Mouse (Mus musculus): Measurements from ENCODE around the gene Nenf. TPM values are rescaled to one million over a fixed set of nuclear protein-coding genes. Genes with fewer than 3 reads are reported as not detected.

Nenf gene
- polyA plus RNA-seq, 1 experiment from 2014 or later, result 73.0 TPM

DNA sequence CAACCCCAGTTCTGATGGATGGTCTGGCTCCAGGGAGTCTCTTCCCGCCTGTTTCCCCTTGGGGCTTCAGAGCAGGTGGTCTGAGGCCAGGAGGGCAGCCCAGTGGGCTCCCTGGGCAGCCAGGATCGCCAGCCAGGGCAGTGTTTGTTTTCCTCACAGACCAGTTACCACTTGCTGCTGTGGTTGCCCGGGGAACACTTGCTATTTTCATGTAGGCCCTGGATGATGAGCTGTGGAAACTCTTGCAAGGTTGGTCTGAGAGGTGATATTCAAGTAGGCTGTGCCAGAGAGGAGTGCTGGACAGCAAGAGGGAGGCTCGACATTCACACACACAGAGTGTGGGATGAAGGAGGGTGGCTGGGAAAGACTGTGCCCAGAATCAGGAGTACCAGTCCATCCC, 16.1 kb downstream of the Nenf start:
- peaks cover 5% of the 10 kb centered on the region for H3K36me3 ChIP-seq
- H3K9me3 ChIP-seq, result no peaks in the 10 kb centered on the region
- H3K9ac ChIP-seq (replicated peaks), result no peak overlapping the region
- no peak for ATAC-seq (ENCODE audit: insufficient number of reproducible peaks, insufficient read depth, low FRiP score, low TSS enrichment, low read depth)
- H3K4me1 ChIP-seq (replicated peaks), result 0 out of 2 replicates have a peak, but pooled peaks cover 5% of the 10 kb centered on the region
- H3K27ac ChIP-seq, result no peak overlapping the region
- no peaks in the 10 kb centered on the region for H3K27me3 ChIP-seq
- H3K4me3 ChIP-seq (replicated peaks), result no peak overlapping the region
- WGBS, result 36% methylated on average over 4 of the region's 4 CpGs
- no peak overlapping the region for H3K4me2 ChIP-seq

DNA sequence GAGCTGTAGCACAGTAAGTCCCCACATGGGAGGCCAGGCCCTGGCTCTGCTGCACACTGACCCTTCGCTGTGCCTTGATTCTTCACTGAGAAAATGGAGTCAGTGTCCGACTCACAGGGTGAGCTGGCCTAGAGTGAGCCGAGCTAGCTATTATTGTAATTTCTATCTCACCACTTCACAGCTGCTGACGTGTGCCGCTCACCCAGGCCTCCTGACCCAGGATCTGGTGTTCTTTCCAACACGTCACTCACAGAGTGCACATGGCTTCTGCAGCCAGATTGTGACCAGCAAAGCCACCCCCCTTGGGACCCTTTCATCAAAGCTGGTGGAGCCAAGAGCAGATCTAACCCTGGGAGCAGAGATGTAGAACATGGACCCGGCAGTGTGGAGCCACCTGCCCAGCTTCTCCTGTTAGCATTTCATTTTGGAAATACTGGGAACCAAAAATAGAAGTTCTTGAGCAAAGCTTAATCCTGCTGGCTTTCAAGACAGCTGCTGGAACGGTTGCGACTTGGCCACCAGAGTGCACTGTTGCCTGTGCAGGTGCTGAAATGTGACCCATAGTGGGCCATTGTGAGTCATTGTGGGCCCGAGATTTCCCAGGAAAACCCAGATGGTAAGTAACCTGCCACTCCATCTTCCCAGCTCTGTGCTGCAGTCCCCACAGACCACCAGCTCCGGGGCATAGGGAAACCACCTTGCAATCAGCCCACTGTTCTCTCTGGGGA, 18.6 kb downstream of the Nenf start:
- Histone ChIP-seq H3K4me3 (replicated peaks) (no peak overlapping the region), H3K9ac (replicated peaks) (no peak overlapping the region), H3K27me3 (no peaks in the 10 kb centered on the region), H3K4me2 (no peak overlapping the region), H3K36me3 (no peaks in the 10 kb centered on the region), H3K27ac (no peak overlapping the region), H3K9me3 (no peaks in the 10 kb centered on the region), H3K4me1 (replicated peaks) (0 out of 2 replicates have a peak, but pooled peaks cover 5% of the 10 kb centered on the region)
- 0 out of 2 replicates have a peak, but pooled peaks have one; percentile 12 for ATAC-seq (ENCODE audit: insufficient number of reproducible peaks, insufficient read depth, low FRiP score, low TSS enrichment, low read depth)
- WGBS, result 45% methylated on average over 11 of the region's 11 CpGs

DNA sequence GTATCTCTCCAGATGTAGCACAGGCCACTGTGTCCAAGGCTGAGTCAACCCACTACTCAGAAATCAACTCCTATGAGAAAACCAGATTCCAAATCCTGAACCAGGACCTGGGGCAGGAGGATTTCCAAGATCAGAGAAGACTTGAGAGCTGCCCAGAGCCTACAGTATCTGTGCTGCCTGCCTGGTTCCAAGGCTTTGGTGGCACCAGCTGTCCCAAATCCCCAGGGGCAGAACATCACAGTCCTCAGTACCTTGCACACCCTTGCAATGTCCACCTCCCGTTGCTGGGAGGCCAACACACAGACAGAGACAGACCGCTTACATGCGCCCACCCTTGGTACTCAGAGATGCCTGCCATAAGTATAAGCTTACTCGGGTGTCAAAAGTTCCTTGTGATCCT, 19.7 kb downstream of the Nenf start:
- ATAC-seq (ENCODE audit: insufficient number of reproducible peaks, insufficient read depth, low FRiP score, low TSS enrichment, low read depth), result peak; percentile 57; the same call in 1 of the 2 replicates
- 92% methylated on average over 4 of the region's 4 CpGs for WGBS
- Histone ChIP-seq H3K27me3 (no peaks in the 10 kb centered on the region), H3K9me3 (no peaks in the 10 kb centered on the region), H3K4me3 (replicated peaks) (no peak overlapping the region), H3K27ac (no peak overlapping the region), H3K4me2 (no peak overlapping the region), H3K4me1 (replicated peaks) (0 out of 2 replicates have a peak, but pooled peaks cover 5% of the 10 kb centered on the region), H3K9ac (replicated peaks) (no peak overlapping the region), H3K36me3 (no peaks in the 10 kb centered on the region)

DNA sequence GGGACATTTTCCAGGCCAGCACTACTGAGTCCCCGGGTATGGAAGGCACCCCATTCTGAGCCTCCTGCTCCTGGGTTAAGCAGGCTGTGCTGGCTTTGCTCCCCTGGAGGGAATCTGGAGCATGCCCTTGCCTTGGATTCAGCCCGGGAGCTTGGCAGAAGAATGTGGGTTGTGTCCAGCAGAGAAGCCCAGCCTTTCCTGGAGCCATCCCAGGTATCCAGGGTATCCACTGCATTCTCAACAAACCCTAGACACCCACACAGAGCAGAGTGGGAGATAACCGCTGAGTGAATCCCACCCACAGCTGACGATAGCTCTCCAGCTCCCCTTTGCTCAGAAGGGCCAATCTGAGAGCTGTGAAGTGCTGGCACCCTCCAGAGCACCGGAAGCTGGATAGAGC, 21.5 kb downstream of the Nenf start:
- Histone ChIP-seq H3K4me2 (no peak overlapping the region), H3K4me1 (replicated peaks) (0 out of 2 replicates have a peak, but pooled peaks cover 5% of the 10 kb centered on the region), H3K36me3 (no peaks in the 10 kb centered on the region), H3K9ac (replicated peaks) (no peak overlapping the region), H3K9me3 (no peaks in the 10 kb centered on the region), H3K4me3 (replicated peaks) (no peak overlapping the region), H3K27ac (no peak overlapping the region), H3K27me3 (no peaks in the 10 kb centered on the region)
- WGBS, result 68% methylated on average over 5 of the region's 5 CpGs
- ATAC-seq (ENCODE audit: insufficient number of reproducible peaks, insufficient read depth, low FRiP score, low TSS enrichment, low read depth), result no peak

DNA sequence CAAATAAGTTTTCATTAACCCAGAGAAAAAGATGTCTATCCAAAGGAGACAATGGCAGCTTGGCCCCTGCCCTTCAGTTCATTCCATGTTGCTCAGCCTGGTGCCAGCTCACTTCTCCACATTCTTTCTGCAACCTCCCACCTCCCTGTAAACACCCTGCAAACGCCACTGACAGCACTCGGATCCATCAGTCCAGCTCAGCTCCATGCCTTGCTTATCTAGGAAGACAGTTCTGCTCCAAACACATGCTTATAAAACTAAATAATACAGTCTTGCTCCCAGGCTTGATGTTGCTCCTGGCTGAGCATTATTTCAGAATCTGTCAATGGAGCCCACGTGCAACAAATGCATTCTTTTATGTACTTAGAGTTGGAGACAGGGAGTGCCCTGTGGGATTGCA, 22.2 kb downstream of the Nenf start:
- Histone ChIP-seq H3K27ac (no peak overlapping the region), H3K9me3 (no peaks in the 10 kb centered on the region), H3K27me3 (no peaks in the 10 kb centered on the region), H3K4me3 (replicated peaks) (no peak overlapping the region), H3K4me1 (replicated peaks) (0 out of 2 replicates have a peak, but pooled peaks cover 5% of the 10 kb centered on the region), H3K4me2 (no peak overlapping the region), H3K9ac (replicated peaks) (no peak overlapping the region), H3K36me3 (no peaks in the 10 kb centered on the region)
- no peak for ATAC-seq (ENCODE audit: insufficient number of reproducible peaks, insufficient read depth, low FRiP score, low TSS enrichment, low read depth)
- WGBS, result 38% methylated on average over 3 of the region's 3 CpGs

DNA sequence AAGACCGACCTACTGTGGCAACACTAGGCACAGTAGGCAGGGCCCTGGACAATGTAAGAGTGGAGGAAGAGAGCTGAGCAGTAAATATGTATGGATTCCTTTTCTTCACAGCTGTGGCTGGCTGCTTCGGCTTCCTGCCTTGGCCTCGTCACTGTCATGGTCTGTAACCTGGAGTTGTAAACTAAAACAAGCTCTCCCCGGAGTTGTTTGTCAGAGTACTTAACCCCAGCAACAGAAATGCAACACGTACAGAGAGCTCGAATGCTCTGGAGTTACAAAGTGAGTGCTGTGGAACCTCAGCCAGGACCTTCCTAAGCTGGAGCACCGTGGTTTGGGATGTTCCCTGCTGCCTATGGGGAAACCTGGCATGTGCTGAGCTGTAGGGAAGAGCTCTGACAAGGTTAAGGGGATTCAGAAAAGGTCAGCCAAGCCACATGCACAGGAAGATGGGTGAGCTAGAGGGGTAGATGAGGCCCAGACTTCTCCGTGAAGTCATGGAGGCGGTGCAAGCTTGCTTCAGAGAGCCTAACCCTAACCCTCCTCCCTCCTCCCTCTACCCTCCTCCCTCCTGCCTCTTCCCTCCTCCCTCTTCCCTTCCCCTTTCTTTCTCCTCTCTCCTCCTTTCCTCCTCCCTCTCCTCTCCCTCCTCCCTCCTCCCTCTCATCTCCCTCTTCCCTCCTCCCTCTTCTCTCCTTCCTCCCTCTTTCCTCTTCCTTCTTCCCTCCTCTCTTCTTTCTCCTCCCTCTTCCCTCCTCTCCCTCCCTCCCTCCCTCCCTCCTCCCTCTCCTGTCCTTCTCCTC, 23.8 kb downstream of the Nenf start:
- H3K9ac ChIP-seq (replicated peaks), result no peak overlapping the region
- H3K4me1 ChIP-seq (replicated peaks), result 0 out of 2 replicates have a peak, but pooled peaks cover 2% of the 10 kb centered on the region
- H3K27me3 ChIP-seq, result no peaks in the 10 kb centered on the region
- H3K4me2 ChIP-seq, result no peak overlapping the region
- no peaks in the 10 kb centered on the region for H3K36me3 ChIP-seq
- H3K4me3 ChIP-seq (replicated peaks), result no peak overlapping the region
- WGBS, result 57% methylated on average over 9 of the region's 9 CpGs
- no peak overlapping the region for H3K27ac ChIP-seq
- ATAC-seq (ENCODE audit: insufficient number of reproducible peaks, insufficient read depth, low FRiP score, low TSS enrichment, low read depth), result no peak
- no peaks in the 10 kb centered on the region for H3K9me3 ChIP-seq

DNA sequence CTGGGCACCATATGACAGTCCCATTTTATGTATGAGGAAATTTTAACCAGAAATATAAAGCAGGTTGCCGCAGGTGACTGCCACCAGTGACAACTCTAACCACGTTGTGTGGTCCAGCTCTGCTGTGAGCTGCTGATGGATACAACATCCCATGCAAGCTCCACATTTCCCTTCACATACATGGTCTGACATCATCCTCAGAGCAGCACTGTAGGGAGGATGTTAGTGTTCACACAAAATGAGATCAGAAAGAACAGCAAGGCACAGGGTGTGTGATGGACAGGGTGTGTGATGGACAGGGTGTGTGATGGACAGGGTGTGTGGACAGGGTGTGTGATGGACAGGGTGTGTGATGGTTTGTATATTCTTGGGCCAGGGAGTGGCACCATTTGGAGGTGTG, 24.9 kb downstream of the Nenf start:
- H3K4me3 ChIP-seq (replicated peaks), result no peak overlapping the region
- ATAC-seq (ENCODE audit: insufficient number of reproducible peaks, insufficient read depth, low FRiP score, low TSS enrichment, low read depth), result no peak
- H3K36me3 ChIP-seq, result no peaks in the 10 kb centered on the region
- WGBS, result 90% methylated on average over 2 of the region's 2 CpGs
- H3K4me2 ChIP-seq, result no peak overlapping the region
- H3K9me3 ChIP-seq, result no peaks in the 10 kb centered on the region
- H3K27me3 ChIP-seq, result no peaks in the 10 kb centered on the region
- H3K27ac ChIP-seq, result no peak overlapping the region
- H3K4me1 ChIP-seq (replicated peaks), result no peaks in the 10 kb centered on the region
- no peak overlapping the region for H3K9ac ChIP-seq (replicated peaks)

DNA sequence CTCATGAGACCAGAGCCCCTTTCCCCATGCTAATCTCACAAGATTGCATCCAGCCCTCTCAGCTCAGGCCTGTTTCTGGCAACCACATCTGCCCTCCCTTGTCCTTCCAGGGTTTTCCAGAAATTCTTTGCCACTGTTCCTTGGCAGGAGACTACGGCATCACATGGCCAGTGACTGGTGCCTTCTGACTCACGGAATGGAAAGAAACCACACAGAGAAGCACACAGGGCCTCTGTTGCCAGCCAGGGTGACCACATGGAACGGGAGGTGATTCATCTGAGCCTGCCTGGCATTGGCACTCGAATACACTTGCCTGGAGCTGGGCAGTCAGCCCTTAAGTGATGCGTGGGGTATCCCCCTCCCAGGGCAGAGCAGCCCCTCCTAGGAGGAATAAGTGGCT, 25.6 kb downstream of the Nenf start:
- H3K36me3 ChIP-seq, result no peaks in the 10 kb centered on the region
- no peak overlapping the region for H3K9ac ChIP-seq (replicated peaks)
- no peak overlapping the region for H3K4me3 ChIP-seq (replicated peaks)
- WGBS, result 70% methylated on average over 5 of the region's 5 CpGs
- no peaks in the 10 kb centered on the region for H3K4me1 ChIP-seq (replicated peaks)
- H3K27me3 ChIP-seq, result no peaks in the 10 kb centered on the region
- H3K4me2 ChIP-seq, result no peak overlapping the region
- no peaks in the 10 kb centered on the region for H3K9me3 ChIP-seq
- ATAC-seq (ENCODE audit: insufficient number of reproducible peaks, insufficient read depth, low FRiP score, low TSS enrichment, low read depth), result no peak
- 0 out of 2 replicates have a peak overlapping the region, but pooled peaks have one; percentile 12 for H3K27ac ChIP-seq

DNA sequence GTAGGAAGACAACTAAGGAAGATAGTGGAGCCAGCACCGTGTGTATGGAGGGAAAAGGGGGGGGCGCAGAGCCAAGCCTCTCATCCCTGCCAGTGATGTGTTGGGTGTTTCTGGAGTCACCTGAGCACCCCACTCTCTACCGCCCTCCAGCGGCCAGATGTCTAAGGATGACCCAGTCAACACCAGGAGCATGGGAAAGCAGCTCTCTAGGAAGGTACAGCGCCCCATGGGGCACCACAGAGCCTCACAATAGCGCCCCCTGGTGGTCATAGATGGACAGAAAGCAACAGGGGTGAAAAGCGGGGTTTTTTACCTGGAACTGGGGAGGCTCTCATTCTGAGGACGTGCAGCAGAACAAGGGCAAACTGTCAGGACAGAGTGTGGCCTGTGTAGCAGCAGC, 29.2 kb downstream of the Nenf start:
- WGBS, result 34% methylated on average over 8 of the region's 8 CpGs
- H3K27me3 ChIP-seq, result no peaks in the 10 kb centered on the region

DNA sequence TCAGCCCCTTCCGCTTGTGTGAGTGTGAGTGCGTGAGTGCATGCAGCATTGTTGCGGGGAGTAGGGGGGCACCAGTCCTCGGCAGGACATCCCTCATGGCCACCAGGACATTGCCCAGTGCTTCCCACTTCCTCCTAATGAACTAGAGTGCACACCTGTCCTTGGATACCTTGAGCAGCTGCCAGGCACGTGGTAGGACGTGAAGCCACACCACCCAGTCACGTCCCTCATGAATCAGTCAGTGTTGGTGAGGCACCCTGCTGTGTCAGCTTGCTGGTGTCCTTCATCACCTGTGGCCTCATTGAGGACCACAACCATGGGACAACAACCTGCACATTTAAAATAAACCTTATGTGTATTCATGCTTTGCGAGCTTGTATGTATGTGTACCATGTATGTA, 33.5 kb downstream of the Nenf start:
- Histone ChIP-seq H3K9ac (replicated peaks) (no peak overlapping the region), H3K36me3 (no peaks in the 10 kb centered on the region), H3K4me3 (replicated peaks) (no peak overlapping the region), H3K4me2 (no peak overlapping the region), H3K27me3 (no peaks in the 10 kb centered on the region), H3K27ac (no peak overlapping the region), H3K4me1 (replicated peaks) (no peaks in the 10 kb centered on the region), H3K9me3 (0 out of 2 replicates have a peak, but pooled peaks cover 2% of the 10 kb centered on the region)
- 92% methylated on average over 8 of the region's 8 CpGs for WGBS
- no peak for ATAC-seq (ENCODE audit: insufficient number of reproducible peaks, insufficient read depth, low FRiP score, low TSS enrichment, low read depth)

More for the DNA sequence above, 29.2 kb downstream of the Nenf start:
- no peak overlapping the region for H3K9ac ChIP-seq (replicated peaks)
- no peak overlapping the region for H3K4me3 ChIP-seq (replicated peaks)
- H3K4me1 ChIP-seq (replicated peaks), result no peaks in the 10 kb centered on the region
- ATAC-seq (ENCODE audit: insufficient number of reproducible peaks, insufficient read depth, low FRiP score, low TSS enrichment, low read depth), result no peak
- H3K36me3 ChIP-seq, result no peaks in the 10 kb centered on the region
- no peak overlapping the region for H3K4me2 ChIP-seq
- H3K27ac ChIP-seq, result no peak overlapping the region
- 0 out of 2 replicates have a peak, but pooled peaks cover 2% of the 10 kb centered on the region for H3K9me3 ChIP-seq
